Mouse (Mus musculus): ENCODE measurements around the gene Atad5. TPM values are rescaled to one million over a fixed set of nuclear protein-coding genes. Genes with fewer than 3 reads are reported as not detected.

Gene Atad5
- 5.2 TPM for polyA plus RNA-seq (2017; shearing (Covaris generic))

GRCm38 (mm10) chr11:80088917-80089816 lies at the start of gene Atad5:
Atad5 (plus strand) TSS chr11:80089400.

GRCm38 (mm10) chr11:80080826-80081728 lies 8.1 kb upstream of the Atad5 start, which contains the start of gene Crlf3:
Crlf3 (minus strand) TSS chr11:80080991.

GRCm38 (mm10) chr11:80141825-80142521 lies 52.8 kb downstream of the Atad5 start, which contains the start of gene Tefm:
Tefm (minus strand) TSS chr11:80142175.

GRCm38 (mm10) chr11:80153857-80154495 lies 64.8 kb downstream of the Atad5 start, which contains the start of gene Adap2:
Adap2 (plus strand) TSS chr11:80154105.

GRCm38 (mm10) chr11:80183705-80184255 lies 94.6 kb downstream of the Atad5 start, which contains the start of gene Rnf135:
Rnf135 (plus strand) TSS chr11:80183851.

Other genes with a start within 250 kb of the Atad5 start
- 62.4 TPM for gene Utp6, start 127.0 kb upstream of the Atad5 start, polyA plus RNA-seq (2017; shearing (Covaris generic))
- gene Suz12, start 96.3 kb upstream of the Atad5 start, polyA plus RNA-seq (2017; shearing (Covaris generic)): 9.2 TPM
- 281 TPM for gene Crlf3, start 8.4 kb upstream of the Atad5 start, polyA plus RNA-seq (2017; shearing (Covaris generic))
- 22.4 TPM for gene Tefm, start 52.8 kb downstream of the Atad5 start, polyA plus RNA-seq (2017; shearing (Covaris generic))
- not detected for gene Adap2, start 64.7 kb downstream of the Atad5 start, polyA plus RNA-seq (2017; shearing (Covaris generic))
- 14.8 TPM for gene Rnf135, start 94.5 kb downstream of the Atad5 start, polyA plus RNA-seq (2017; shearing (Covaris generic))
- gene Rhot1, start 119.6 kb downstream of the Atad5 start, polyA plus RNA-seq (2017; shearing (Covaris generic)): 17.8 TPM
- gene Rhbdl3, start 211.5 kb downstream of the Atad5 start, polyA plus RNA-seq (2017; shearing (Covaris generic)): 0.45 TPM

Data from CD4-positive, CD25-positive, alpha-beta regulatory T cell, adult 9 weeks (primary cell).